Mouse (Mus musculus) T-helper 2 cell (primary cell): ENCODE data around the gene Dhx37.

Experiments used
- in situ Hi-C: fragments of 300-600 bp; cut with MboI, MseI; formaldehyde crosslinking; loops from one replicate; pipeline ENCODE4 v1.15.1; 2025; ENCODE audit warnings: high pct_unique_total_duplicates

Dhx37 gene

DNA sequence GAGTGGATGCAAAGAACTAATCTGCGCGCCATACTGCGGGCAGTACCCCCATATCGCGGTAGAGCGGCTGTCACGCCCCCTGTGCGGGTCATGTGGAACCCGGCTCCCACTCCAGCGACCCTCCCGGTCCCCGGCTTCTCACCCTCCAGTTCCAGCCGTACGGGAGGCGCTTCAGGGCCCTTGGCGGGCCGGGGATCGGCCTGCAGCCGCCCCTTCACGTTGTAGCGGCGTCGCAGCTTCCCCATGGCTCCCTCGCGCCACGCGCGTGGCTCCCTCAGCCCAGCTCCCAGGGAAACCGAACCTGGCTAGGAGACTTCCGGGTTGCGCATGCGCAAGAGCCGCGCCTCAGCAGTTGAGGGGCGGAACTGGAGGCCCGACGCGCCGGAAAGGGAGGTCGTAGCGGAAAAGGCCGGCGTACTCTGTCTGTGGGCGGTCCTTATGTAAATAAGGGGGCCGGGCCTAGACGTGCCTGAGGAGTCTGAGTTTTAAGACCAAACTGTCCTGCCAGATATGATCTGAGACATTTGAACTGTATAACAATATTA is at the start of gene Dhx37:
TSS of gene Dhx37 (minus strand) at position 329 of the 545 bp plus-strand sequence.
- in situ Hi-C loops = no loop called here

- in situ Hi-C loops = no loop called here
Observed at GRCm38 (mm10) chr5:125482474-125482873, 48.6 kb upstream of the Dhx37 start.

DNA sequence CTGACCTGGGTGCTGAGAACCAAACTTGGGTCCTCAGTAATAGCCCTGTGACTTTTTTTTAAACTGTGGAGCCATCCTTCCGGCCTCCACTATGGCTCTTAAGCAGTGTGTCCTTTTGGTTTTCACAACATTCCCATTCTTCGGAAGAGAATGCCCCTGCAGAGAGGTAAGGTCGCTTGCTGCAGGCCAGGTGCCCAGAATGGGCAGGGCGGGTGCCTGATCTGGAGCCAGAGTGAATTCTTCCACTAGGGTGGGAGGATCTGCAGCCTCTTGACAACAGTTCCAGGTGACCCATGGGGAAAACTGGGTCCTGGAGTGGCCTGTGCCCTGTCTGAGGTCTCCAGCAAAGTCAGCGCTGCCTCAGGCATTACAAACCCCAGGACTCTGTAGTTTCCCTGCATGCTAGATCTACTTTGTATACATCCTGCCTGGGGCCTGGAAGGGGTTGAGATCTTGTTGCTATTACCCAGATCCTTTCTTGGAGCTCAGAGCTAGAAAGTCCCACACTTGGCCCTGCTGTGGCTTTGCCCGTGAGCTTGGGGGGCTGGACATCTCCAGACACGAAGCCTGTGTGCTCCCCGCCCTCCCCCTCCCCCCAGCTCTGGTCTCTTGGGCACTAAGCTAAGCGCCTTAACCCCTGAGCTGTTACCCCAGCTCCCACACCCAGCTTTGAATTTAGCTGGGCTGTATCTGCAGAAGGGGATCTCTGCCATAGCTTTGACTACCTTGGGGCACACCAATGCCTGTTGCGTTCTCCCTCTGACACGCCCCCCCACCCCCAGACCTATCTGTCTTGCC is 46.7 kb upstream of the Dhx37 start:
- in situ Hi-C loops = no loop called here

DNA sequence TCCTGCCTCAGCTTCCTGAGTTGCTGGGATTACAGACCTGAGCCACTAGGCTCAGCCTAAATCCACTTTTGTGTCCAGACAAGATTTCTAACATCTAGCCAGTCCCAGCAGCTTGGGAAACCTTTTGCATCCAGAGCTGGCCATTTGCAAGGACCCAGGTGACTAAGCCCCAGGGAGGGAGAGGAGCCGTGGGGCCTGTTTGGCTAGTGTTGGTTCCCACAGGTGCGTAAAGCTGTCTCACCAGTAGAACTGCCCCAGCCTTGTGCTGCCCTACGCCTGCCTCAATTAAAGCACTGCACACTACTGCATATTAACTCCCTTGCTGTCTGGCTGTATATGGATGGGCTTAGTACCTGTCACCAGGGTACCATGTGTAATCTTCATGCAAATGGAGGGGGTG is 45.5 kb upstream of the Dhx37 start:
- in situ Hi-C loops = no loop called here

DNA sequence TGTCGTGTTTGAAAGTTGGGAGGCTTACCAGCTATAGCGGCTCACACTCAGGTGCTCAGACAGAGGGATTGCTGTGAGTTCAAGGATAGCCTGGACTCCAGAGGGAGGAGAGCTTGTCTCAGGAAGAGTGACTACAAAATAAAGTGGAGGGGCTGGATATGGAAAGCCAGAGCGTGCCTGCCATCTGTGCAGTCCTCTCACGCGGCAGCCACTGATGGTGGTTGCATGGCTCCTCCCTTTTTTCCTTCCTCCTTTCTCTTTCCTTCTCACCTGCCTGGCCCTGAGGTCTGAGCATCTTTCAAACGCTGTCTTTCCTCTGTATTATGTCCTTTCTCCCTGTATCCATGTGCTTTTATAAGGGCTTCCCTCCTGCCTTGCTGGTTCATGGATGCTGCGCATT is 44.1 kb upstream of the Dhx37 start:
- in situ Hi-C loops = no loop called here

GRCm38 (mm10) chr5:125477533-125477932 is 43.6 kb upstream of the Dhx37 start:
- in situ Hi-C loops = no loop called here

- in situ Hi-C loops = no loop called here
Observed at GRCm38 (mm10) chr5:125476799-125477198, 42.9 kb upstream of the Dhx37 start.

DNA sequence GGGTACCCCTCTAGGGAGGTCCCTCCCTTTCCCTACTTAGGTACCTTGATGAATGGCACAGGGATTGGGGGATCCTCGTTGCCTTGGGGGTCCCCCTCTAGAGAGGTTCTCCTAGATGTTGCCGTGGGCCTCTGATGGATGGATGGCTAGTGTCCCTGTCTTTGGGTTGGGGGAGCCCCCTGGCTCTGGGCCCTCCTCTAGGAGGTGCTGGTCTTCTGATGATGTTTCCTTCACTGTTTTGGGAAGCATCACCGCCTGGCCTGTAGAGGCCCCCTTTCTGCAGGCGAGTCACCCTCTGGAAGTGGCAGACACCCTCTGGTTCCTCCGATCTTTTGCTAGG is 42.3 kb upstream of the Dhx37 start:
- in situ Hi-C loops = no loop called here

DNA sequence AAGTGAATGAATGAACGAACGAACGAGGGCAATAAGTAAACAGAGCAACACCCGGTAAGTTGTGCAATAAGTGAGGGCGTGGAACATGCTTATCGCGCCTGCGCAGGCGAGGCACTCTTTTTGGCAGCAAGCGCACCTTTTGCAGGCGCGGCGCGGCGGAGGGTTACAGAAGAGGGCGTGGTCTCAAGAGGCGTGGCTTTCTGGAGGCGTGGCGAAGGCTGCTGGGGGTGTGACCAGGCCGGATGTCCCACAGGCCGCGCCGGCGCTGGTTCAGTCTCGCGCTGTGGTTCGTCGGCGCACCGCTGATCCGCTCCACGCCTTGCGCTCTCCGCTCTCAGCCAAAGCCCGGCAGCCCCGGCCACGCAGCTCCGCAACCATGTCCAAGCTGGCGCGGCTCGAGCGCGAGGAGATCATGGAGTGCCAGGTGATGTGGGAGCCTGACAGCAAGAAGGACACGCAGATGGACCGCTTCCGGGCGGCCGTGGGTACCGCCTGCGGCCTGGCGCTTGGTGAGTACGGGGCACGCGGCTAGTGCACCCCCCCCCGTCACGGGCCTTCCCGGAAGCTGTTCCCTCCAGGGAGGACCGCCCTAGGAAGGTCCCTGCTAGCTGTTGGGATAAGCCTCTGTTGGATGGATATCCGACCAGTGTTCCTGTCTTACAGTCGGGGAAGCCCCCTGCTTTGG is 41.8 kb upstream of the Dhx37 start, which contains the start of gene Aacs:
TSS of gene Aacs (plus strand) at position 214 of the 685 bp plus-strand sequence.
- in situ Hi-C loops = no loop called here

- in situ Hi-C loops = no loop called here
Observed at GRCm38 (mm10) chr5:125475030-125475429, 41.1 kb upstream of the Dhx37 start.

DNA sequence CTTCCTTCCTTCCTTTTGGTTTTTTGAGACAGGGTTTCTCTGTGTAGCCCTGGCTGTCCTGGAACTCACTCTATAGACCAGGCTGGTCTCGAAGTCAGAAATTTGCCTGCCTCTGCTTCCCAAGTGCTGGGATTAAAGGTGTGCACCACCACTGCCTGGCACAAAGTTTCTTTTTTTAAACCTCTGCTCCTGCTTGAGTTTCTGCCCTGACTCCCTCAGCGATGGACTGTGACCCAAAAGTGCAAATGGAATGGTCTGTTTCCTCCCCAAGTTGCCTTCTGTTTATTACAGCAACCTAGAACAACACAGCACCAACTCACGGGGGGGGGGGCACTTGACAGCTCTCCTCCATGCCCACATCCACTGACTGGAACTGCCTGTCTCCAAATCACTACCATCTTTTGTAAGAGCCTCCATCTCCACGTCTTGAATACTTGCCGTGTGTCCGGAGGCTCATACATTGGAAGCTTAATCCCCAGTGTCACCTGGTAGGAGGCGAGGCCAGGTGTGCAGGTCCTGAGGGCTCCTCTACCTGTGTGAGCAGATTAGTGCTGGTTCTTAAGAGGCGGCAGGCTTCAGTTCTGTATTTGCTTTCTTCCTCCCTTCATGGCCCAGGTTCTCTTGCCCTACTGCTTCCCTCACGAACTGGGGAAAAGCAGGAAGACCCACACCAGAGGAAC is 39.0 kb upstream of the Dhx37 start:
- in situ Hi-C loops = no loop called here

DNA sequence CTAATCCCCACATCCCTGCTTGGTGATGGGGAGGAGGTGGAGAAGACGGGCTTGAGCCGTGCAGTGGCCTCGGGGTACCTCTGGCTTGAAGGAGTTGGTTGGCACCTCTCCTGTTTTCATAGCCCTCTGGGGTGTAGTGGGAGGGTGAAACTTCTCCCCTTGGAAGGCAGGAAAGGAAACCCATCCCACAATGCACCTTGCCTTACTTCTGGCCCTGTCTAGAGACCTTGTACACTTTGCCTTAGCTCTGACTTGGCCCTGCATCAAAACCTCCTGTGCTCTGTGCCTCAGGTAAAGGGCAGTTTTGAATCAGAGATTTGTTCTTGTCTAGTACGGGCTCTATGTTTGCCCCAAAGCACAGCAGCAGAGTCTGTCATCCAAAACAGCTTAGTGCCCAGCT is 36.8 kb upstream of the Dhx37 start:
- in situ Hi-C loops = no loop called here

DNA sequence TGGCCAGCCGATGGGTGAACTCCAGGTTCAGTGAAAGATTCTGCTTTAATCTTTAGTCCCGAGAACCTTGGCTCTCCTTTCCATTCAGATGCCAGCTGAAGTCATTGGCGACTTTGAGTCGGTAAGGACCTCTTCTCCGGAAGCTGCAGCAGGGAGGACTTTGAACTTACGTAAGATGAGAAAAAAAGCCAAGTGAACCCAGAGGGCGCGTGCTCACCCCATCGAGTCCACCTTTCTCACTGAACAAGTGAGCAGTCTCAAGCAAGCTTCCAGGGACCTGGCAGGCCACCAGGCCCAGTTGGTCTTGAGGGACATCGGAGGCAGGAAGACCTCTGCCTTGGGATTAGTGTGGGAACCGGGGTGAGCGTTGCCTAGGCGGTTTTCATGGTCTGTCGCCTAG is 33.3 kb upstream of the Dhx37 start:
- in situ Hi-C loops = no loop called here

GRCm38 (mm10) chr5:125466483-125466882 is 32.6 kb upstream of the Dhx37 start:
- in situ Hi-C loops = no loop called here

- in situ Hi-C loops = no loop called here
Observed at GRCm38 (mm10) chr5:125465701-125466106, 31.8 kb upstream of the Dhx37 start.

DNA sequence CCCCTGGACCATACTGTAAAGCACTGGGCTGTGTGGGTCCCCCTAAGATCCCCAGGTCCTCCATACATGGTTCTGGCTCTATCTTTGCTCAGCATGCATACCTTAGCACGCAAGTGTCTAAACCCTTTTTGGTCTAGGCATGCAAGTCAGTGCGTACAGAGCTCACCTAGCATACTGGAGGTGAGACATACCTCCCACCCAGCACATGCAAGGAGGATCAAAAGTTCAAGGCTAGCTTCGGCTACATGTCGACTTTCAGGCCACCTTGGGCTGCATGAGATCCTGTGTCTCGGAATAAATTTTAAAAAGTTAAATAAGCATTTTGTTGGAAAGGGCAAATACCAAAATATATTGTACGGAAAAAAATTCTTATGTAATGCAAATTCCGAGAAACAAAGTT is 31.3 kb upstream of the Dhx37 start:
- in situ Hi-C loops = no loop called here

DNA sequence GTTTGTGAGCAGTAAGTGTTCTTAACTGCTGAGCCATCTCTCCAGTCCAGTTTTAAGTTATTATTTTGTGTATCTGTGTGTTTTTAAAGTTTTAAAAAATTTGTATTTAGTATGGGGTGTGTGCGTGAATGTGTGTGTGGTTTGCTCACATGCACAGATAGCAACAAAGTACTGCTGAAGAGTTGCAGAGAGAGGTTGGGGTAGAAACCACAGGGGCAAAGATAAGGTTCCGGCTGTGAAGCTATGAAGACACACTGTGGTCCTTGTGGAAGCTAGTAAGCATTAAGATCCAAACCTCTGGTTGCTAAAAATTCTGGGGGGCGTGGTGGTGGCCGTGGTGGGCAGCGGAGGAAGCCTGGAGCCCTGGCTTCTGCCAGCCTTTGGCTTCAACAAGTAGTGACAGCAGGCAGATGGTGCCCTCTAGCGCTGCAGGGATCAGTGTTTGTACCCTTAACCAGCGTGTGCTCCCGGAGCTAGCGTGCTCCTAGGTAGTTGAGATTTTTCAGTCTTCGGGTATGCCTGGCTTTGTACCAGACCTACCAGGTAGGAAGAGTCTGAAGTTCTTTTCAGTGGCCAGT is 28.0 kb upstream of the Dhx37 start:
- in situ Hi-C loops = no loop called here

DNA sequence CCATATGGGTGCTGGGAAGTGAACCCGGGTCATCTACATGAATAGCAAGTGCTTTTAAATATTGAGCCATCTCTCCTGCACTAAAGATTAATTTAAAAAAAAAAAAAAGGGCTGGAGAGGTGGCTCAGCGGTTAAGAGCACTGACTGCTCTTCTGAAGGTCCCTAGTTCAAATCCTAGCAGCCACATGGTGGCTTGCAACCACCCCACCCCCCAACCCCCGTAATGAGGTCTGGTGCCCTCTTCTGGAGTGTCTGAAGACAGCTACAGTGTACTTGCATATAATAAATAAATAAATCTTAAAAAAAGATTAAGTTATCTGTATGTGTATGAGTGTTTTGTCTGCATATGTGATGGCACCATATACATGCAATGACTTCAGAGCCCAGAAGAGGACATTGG is 26.7 kb upstream of the Dhx37 start:
- in situ Hi-C loops = no loop called here

- in situ Hi-C loops = no loop called here
Observed at GRCm38 (mm10) chr5:125457538-125457937, 23.6 kb upstream of the Dhx37 start.

GRCm38 (mm10) chr5:125456100-125456499 is 22.2 kb upstream of the Dhx37 start:
- in situ Hi-C loops = no loop called here

GRCm38 (mm10) chr5:125452573-125452972 is 18.7 kb upstream of the Dhx37 start:
- in situ Hi-C loops = no loop called here

- in situ Hi-C loops = no loop called here
Observed at GRCm38 (mm10) chr5:125449306-125449705, 15.4 kb upstream of the Dhx37 start.
